Mouse (Mus musculus): Measurements from ENCODE around the gene Gm4871. TPM values are rescaled to one million over a fixed set of nuclear protein-coding genes. Genes with fewer than 3 reads are reported as not detected.
"Not testable (repeated sequence)": the region's sequence is repeated elsewhere in the genome, so short reads cannot be mapped to it uniquely, and the experiment has no call there.

Gm4871 gene
- polyA plus RNA-seq, 1 experiment from 2014 or later = not detected

GRCm38 (mm10) chr5:145057907-145058306, 25.4 kb upstream of the Gm4871 start:
- Histone ChIP-seq H3K27me3 (ENCODE audit: control insufficient read depth, insufficient read depth, low read length) (no peaks in the 10 kb centered on the region), H3K4me3 (ENCODE audit: low read length) (no peak overlapping the region), H3K9ac (ENCODE audit: low read depth, low read length) (no peak overlapping the region), H3K4me1 (ENCODE audit: control insufficient read depth, insufficient read depth, low read length) (no peaks in the 10 kb centered on the region), H3K4me2 (replicated peaks; ENCODE audit: low read depth, low read length) (no peak overlapping the region), H3K27ac (ENCODE audit: low read depth, low read length) (no peak overlapping the region), H3K36me3 (ENCODE audit: control insufficient read depth, insufficient read depth, low read length) (no peaks in the 10 kb centered on the region), H3K9me3 (ENCODE audit: control insufficient read depth, low read length) (no peaks in the 10 kb centered on the region)
- ATAC-seq (ENCODE audit: low FRiP score, low TSS enrichment) = no peak
- WGBS = 84% methylated on average over 8 of the region's 8 CpGs

GRCm38 (mm10) chr5:145054187-145054586, 21.6 kb upstream of the Gm4871 start:
- not testable (repeated sequence) for H3K9me3 ChIP-seq (ENCODE audit: control insufficient read depth, low read length); H3K9ac ChIP-seq (ENCODE audit: low read depth, low read length); ATAC-seq (ENCODE audit: low FRiP score, low TSS enrichment); H3K4me2 ChIP-seq (replicated peaks; ENCODE audit: low read depth, low read length); H3K27me3 ChIP-seq (ENCODE audit: control insufficient read depth, insufficient read depth, low read length); H3K27ac ChIP-seq (ENCODE audit: low read depth, low read length); H3K4me3 ChIP-seq (ENCODE audit: low read length); H3K4me1 ChIP-seq (ENCODE audit: control insufficient read depth, insufficient read depth, low read length); H3K36me3 ChIP-seq (ENCODE audit: control insufficient read depth, insufficient read depth, low read length)
- WGBS = 88% methylated on average over 3 of the region's 3 CpGs

GRCm38 (mm10) chr5:145042690-145043089, 10.1 kb upstream of the Gm4871 start, which contains the start of gene 1700018F24Rik:
Gene 1700018F24Rik, plus strand, starts transcription at chr5:145042990.
- WGBS = 61% methylated on average over 3 of the region's 3 CpGs
- H3K4me3 ChIP-seq (ENCODE audit: low read length); H3K9me3 ChIP-seq (ENCODE audit: control insufficient read depth, low read length); H3K27me3 ChIP-seq (ENCODE audit: control insufficient read depth, insufficient read depth, low read length); H3K4me2 ChIP-seq (replicated peaks; ENCODE audit: low read depth, low read length); H3K9ac ChIP-seq (ENCODE audit: low read depth, low read length); H3K27ac ChIP-seq (ENCODE audit: low read depth, low read length); H3K4me1 ChIP-seq (ENCODE audit: control insufficient read depth, insufficient read depth, low read length); H3K36me3 ChIP-seq (ENCODE audit: control insufficient read depth, insufficient read depth, low read length); ATAC-seq (ENCODE audit: low FRiP score, low TSS enrichment): not testable (repeated sequence)

- no peaks in the 10 kb centered on the region for H3K36me3 ChIP-seq (ENCODE audit: control insufficient read depth, insufficient read depth, low read length)
- H3K27ac ChIP-seq (ENCODE audit: low read depth, low read length) = no peak overlapping the region
- no peaks in the 10 kb centered on the region for H3K4me1 ChIP-seq (ENCODE audit: control insufficient read depth, insufficient read depth, low read length)
- ATAC-seq (ENCODE audit: low FRiP score, low TSS enrichment) = no peak
- no peaks in the 10 kb centered on the region for H3K9me3 ChIP-seq (ENCODE audit: control insufficient read depth, low read length)
- no peaks in the 10 kb centered on the region for H3K27me3 ChIP-seq (ENCODE audit: control insufficient read depth, insufficient read depth, low read length)
- H3K9ac ChIP-seq (ENCODE audit: low read depth, low read length) = no peak overlapping the region
- H3K4me3 ChIP-seq (ENCODE audit: low read length) = no peak overlapping the region
- no peak overlapping the region for H3K4me2 ChIP-seq (replicated peaks; ENCODE audit: low read depth, low read length)
- 49% methylated on average over 4 of the region's 4 CpGs for WGBS
Observed at GRCm38 (mm10) chr5:145041628-145042027, 9.1 kb upstream of the Gm4871 start.

- H3K9ac ChIP-seq (ENCODE audit: low read depth, low read length); H3K4me2 ChIP-seq (replicated peaks; ENCODE audit: low read depth, low read length); H3K27me3 ChIP-seq (ENCODE audit: control insufficient read depth, insufficient read depth, low read length); H3K9me3 ChIP-seq (ENCODE audit: control insufficient read depth, low read length); H3K27ac ChIP-seq (ENCODE audit: low read depth, low read length); H3K4me3 ChIP-seq (ENCODE audit: low read length); ATAC-seq (ENCODE audit: low FRiP score, low TSS enrichment); H3K4me1 ChIP-seq (ENCODE audit: control insufficient read depth, insufficient read depth, low read length); H3K36me3 ChIP-seq (ENCODE audit: control insufficient read depth, insufficient read depth, low read length): not testable (repeated sequence)
- 89% methylated on average over 1 of the region's 1 CpGs for WGBS
Observed at GRCm38 (mm10) chr5:145030476-145030875, 2.1 kb downstream of the Gm4871 start.

GRCm38 (mm10) chr5:145020712-145021111, 11.8 kb downstream of the Gm4871 start:
- 85% methylated on average over 1 of the region's 1 CpGs for WGBS
- not testable (repeated sequence) for H3K4me1 ChIP-seq (ENCODE audit: control insufficient read depth, insufficient read depth, low read length); H3K27me3 ChIP-seq (ENCODE audit: control insufficient read depth, insufficient read depth, low read length); H3K9ac ChIP-seq (ENCODE audit: low read depth, low read length); H3K9me3 ChIP-seq (ENCODE audit: control insufficient read depth, low read length); H3K36me3 ChIP-seq (ENCODE audit: control insufficient read depth, insufficient read depth, low read length); H3K4me2 ChIP-seq (replicated peaks; ENCODE audit: low read depth, low read length); H3K4me3 ChIP-seq (ENCODE audit: low read length); H3K27ac ChIP-seq (ENCODE audit: low read depth, low read length); ATAC-seq (ENCODE audit: low FRiP score, low TSS enrichment)

- H3K4me1 ChIP-seq (ENCODE audit: control insufficient read depth, insufficient read depth, low read length); H3K36me3 ChIP-seq (ENCODE audit: control insufficient read depth, insufficient read depth, low read length); H3K27ac ChIP-seq (ENCODE audit: low read depth, low read length); H3K27me3 ChIP-seq (ENCODE audit: control insufficient read depth, insufficient read depth, low read length); H3K9ac ChIP-seq (ENCODE audit: low read depth, low read length); H3K4me3 ChIP-seq (ENCODE audit: low read length); H3K9me3 ChIP-seq (ENCODE audit: control insufficient read depth, low read length); ATAC-seq (ENCODE audit: low FRiP score, low TSS enrichment); H3K4me2 ChIP-seq (replicated peaks; ENCODE audit: low read depth, low read length): not testable (repeated sequence)
- WGBS = 35% methylated on average over 1 of the region's 1 CpGs
Observed at GRCm38 (mm10) chr5:145020254-145020653, 12.3 kb downstream of the Gm4871 start.

GRCm38 (mm10) chr5:145016761-145017160, 15.8 kb downstream of the Gm4871 start:
- H3K27me3 ChIP-seq (ENCODE audit: control insufficient read depth, insufficient read depth, low read length); H3K9ac ChIP-seq (ENCODE audit: low read depth, low read length); H3K4me2 ChIP-seq (replicated peaks; ENCODE audit: low read depth, low read length); H3K36me3 ChIP-seq (ENCODE audit: control insufficient read depth, insufficient read depth, low read length); H3K27ac ChIP-seq (ENCODE audit: low read depth, low read length); H3K9me3 ChIP-seq (ENCODE audit: control insufficient read depth, low read length); H3K4me1 ChIP-seq (ENCODE audit: control insufficient read depth, insufficient read depth, low read length); ATAC-seq (ENCODE audit: low FRiP score, low TSS enrichment); H3K4me3 ChIP-seq (ENCODE audit: low read length): not testable (repeated sequence)
- WGBS = 23% methylated on average over 2 of the region's 2 CpGs

- no peak for ATAC-seq (ENCODE audit: low FRiP score, low TSS enrichment)
Observed at GRCm38 (mm10) chr5:145014278-145014677, 18.3 kb downstream of the Gm4871 start.

More at GRCm38 (mm10) chr5:145014278-145014677, 18.3 kb downstream of the Gm4871 start:
- H3K9ac ChIP-seq (ENCODE audit: low read depth, low read length) = no peak overlapping the region
- H3K36me3 ChIP-seq (ENCODE audit: control insufficient read depth, insufficient read depth, low read length) = no peaks in the 10 kb centered on the region
- no peaks in the 10 kb centered on the region for H3K27me3 ChIP-seq (ENCODE audit: control insufficient read depth, insufficient read depth, low read length)
- no peak overlapping the region for H3K27ac ChIP-seq (ENCODE audit: low read depth, low read length)
- no peaks in the 10 kb centered on the region for H3K9me3 ChIP-seq (ENCODE audit: control insufficient read depth, low read length)
- no peak overlapping the region for H3K4me3 ChIP-seq (ENCODE audit: low read length)
- H3K4me2 ChIP-seq (replicated peaks; ENCODE audit: low read depth, low read length) = no peak overlapping the region
- H3K4me1 ChIP-seq (ENCODE audit: control insufficient read depth, insufficient read depth, low read length) = no peaks in the 10 kb centered on the region
- WGBS = 90% methylated on average over 1 of the region's 1 CpGs

Measured in kidney, embryonic 14.5 days (tissue).